Mouse (Mus musculus) spleen, postnatal 4 days (tissue): Measurements from ENCODE around the gene Nsdhl.

Experiments
- DNase-seq, 2 experiments: peaks; one replicate each; pipeline ENCODE4 v3.0.0; 2022; ENCODE audit warnings: low spot score in 2 of 2

Nsdhl gene

GRCm38 (mm10) chrX:72995542-72995941, 77.2 kb downstream of the Nsdhl start:
- DNase-seq, result no peak

GRCm38 (mm10) chrX:73003110-73003509, 84.8 kb downstream of the Nsdhl start:
- DNase-seq, result no peak

GRCm38 (mm10) chrX:73005678-73006077, 87.3 kb downstream of the Nsdhl start:
- no peak for DNase-seq

GRCm38 (mm10) chrX:73007597-73008479, 89.5 kb downstream of the Nsdhl start:
- peak; percentile 87 to 94 for DNase-seq
